Mouse (Mus musculus) G1E (cell line): ENCODE measurements around the gene Wwox.

Experiments
- CTCF ChIP-seq: IDR thresholded peaks from 2 replicates; pipeline ENCODE4 v1.5.1; 2012; ENCODE audit warnings: low read depth, low read length, inconsistent platforms, mixed read lengths
- GATA1 ChIP-seq: IDR thresholded peaks from 2 replicates; pipeline ENCODE4 v1.6.1; 2012; ENCODE audit warnings: borderline replicate concordance, low read length, inconsistent platforms, mixed read lengths
- TAL1 ChIP-seq: conservative IDR thresholded peaks from 2 replicates; pipeline ENCODE4 v1.6.1; 2012; ENCODE audit warnings: low read depth, low read length, inconsistent platforms, mixed read lengths

GRCm38 (mm10) chr8:115126674-115127073 lies 687.2 kb downstream of the Wwox start:
- TF ChIP-seq CTCF: no peak
- TF ChIP-seq GATA1: no peak
- no peak for TF ChIP-seq TAL1
